In the genomic region with DNA sequence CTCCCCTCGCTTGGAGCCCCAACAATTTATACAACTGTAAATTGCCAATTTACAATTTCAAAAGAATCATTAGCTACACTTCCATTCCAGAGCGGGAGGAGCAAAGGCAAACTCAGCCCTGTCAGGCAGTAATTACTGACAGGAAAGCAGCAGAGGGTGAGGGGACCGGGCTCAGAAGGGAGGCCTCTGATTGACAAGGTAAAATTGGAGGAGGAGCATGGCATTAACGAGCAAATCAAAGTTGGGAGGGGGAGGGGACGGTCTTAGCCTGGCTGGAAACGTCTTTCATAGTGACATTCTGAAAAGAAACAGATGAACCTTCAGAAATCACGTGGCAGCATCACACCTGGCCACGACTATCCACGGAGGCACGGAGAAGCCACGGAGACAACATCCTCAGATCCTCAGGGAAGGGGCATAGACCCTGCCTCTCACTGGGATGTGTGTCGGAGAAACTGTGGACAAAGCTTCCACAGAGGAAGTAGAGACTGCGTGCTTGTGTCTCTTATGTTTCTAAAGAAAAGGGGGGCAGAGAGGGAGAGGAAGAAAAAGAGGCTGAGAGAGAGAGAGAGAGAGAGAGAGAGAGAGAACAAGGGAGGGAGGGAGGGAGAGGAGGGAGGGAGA, we compare ENCODE assay signal across 14 mouse cellular contexts. TPM values are rescaled to one million over a fixed set of nuclear protein-coding genes. Genes with fewer than 3 reads are reported as not detected.
DNase-seq lines count a peak whose midpoint lies in the region; ATAC-seq and TF ChIP-seq lines count a peak whose summit lies in the region.
"Had no signal": no experiment of that assay in that cellular context is flagged by ENCODE, and none has a peak within 500 bp of the region (broad histone marks: within the 10 kb centered on the region; RNA-seq: fewer than 3 reads in every experiment).

No protein-coding gene starts in this region.

- H3K4me3 ChIP-seq in heart, embryonic 11.5 days (ENCODE audit: low read depth, low read length): no peak overlapping the region
- H3K4me3 ChIP-seq in heart, embryonic 10.5 days: no peak overlapping the region
- no peak overlapping the region for H3K4me3 ChIP-seq in embryonic facial prominence, embryonic 12.5 days
- no peak overlapping the region for H3K4me3 ChIP-seq in hindbrain, embryonic 12.5 days
- peak overlapping the region; percentile 21; the same call in 1 of the 2 replicates for H3K4me3 ChIP-seq in midbrain, embryonic 16.5 days (ENCODE audit: low read depth, low read length)
- no peak overlapping the region for H3K4me3 ChIP-seq in layer of hippocampus, adult 2 months
- H3K4me3 ChIP-seq: heart, embryonic 15.5 days; lung, embryonic 15.5 days had no signal

- H3K4me1 ChIP-seq in heart, embryonic 11.5 days (ENCODE audit: control insufficient read depth, insufficient read depth, low read length): no peaks in the 10 kb centered on the region
- peaks cover 3% of the 10 kb centered on the region; the same call in 1 of the 2 replicates for H3K4me1 ChIP-seq in heart, embryonic 10.5 days
- peaks cover 5% of the 10 kb centered on the region; the same call in 1 of the 2 replicates for H3K4me1 ChIP-seq in embryonic facial prominence, embryonic 12.5 days
- H3K4me1 ChIP-seq in hindbrain, embryonic 12.5 days: peaks cover 7% of the 10 kb centered on the region; the same call in 1 of the 2 replicates
- H3K4me1 ChIP-seq in midbrain, embryonic 16.5 days (ENCODE audit: control insufficient read depth, insufficient read depth, low read length): 0 out of 2 replicates have a peak, but pooled peaks cover 2% of the 10 kb centered on the region
- H3K4me1 ChIP-seq: heart, embryonic 15.5 days; lung, embryonic 15.5 days had no signal

- peak overlapping the region; percentile 35 for H3K4me2 ChIP-seq in heart, embryonic 11.5 days
- H3K4me2 ChIP-seq in embryonic facial prominence, embryonic 12.5 days (replicated peaks): peak overlapping the region; percentile 28
- peak overlapping the region; percentile 26 for H3K4me2 ChIP-seq in hindbrain, embryonic 12.5 days (replicated peaks)
- peak overlapping the region; percentile 48 for H3K4me2 ChIP-seq in midbrain, embryonic 16.5 days (ENCODE audit: low read length)
- H3K4me2 ChIP-seq: heart, embryonic 15.5 days; lung, embryonic 15.5 days had no signal

- no peaks in the 10 kb centered on the region for H3K36me3 ChIP-seq in heart, embryonic 11.5 days (ENCODE audit: control insufficient read depth, insufficient read depth, low read length)
- no peaks in the 10 kb centered on the region for H3K36me3 ChIP-seq in heart, embryonic 10.5 days
- H3K36me3 ChIP-seq in embryonic facial prominence, embryonic 12.5 days: no peaks in the 10 kb centered on the region
- no peaks in the 10 kb centered on the region for H3K36me3 ChIP-seq in hindbrain, embryonic 12.5 days
- no peaks in the 10 kb centered on the region for H3K36me3 ChIP-seq in midbrain, embryonic 16.5 days (ENCODE audit: control insufficient read depth, insufficient read depth, low read length)
- H3K36me3 ChIP-seq: heart, embryonic 15.5 days; lung, embryonic 15.5 days had no signal

- no peaks in the 10 kb centered on the region for H3K27me3 ChIP-seq in heart, embryonic 11.5 days (ENCODE audit: control insufficient read depth, insufficient read depth, low read length)
- H3K27me3 ChIP-seq in heart, embryonic 10.5 days (ENCODE audit: insufficient read depth, poor library complexity, severe bottlenecking): no peaks in the 10 kb centered on the region
- no peaks in the 10 kb centered on the region for H3K27me3 ChIP-seq in embryonic facial prominence, embryonic 12.5 days
- no peaks in the 10 kb centered on the region for H3K27me3 ChIP-seq in hindbrain, embryonic 12.5 days
- H3K27me3 ChIP-seq in midbrain, embryonic 16.5 days (ENCODE audit: control insufficient read depth, insufficient read depth, low read depth, low read length): no peaks in the 10 kb centered on the region
- H3K27me3 ChIP-seq: lung, embryonic 15.5 days had no signal

- H3K9me3 ChIP-seq in heart, embryonic 11.5 days (replicated peaks; ENCODE audit: control insufficient read depth, low read length): no peaks in the 10 kb centered on the region
- no peaks in the 10 kb centered on the region for H3K9me3 ChIP-seq in heart, embryonic 10.5 days
- H3K9me3 ChIP-seq in embryonic facial prominence, embryonic 12.5 days: no peaks in the 10 kb centered on the region
- H3K9me3 ChIP-seq in hindbrain, embryonic 12.5 days (replicated peaks): no peaks in the 10 kb centered on the region
- no peaks in the 10 kb centered on the region for H3K9me3 ChIP-seq in midbrain, embryonic 16.5 days (replicated peaks; ENCODE audit: control insufficient read depth, low read length, poor library complexity, severe bottlenecking)
- H3K9me3 ChIP-seq: heart, embryonic 15.5 days had no signal

- TF ChIP-seq CTCF in layer of hippocampus, adult 2 months (conservative IDR thresholded peaks at IDR 0.05): no peak

- DNase-seq in heart, embryonic 10.5 days (ENCODE audit: low spot score): no peak
- DNase-seq in layer of hippocampus, adult 2 months (ENCODE audit: low spot score in 2 of 2): no peak
- no peak for DNase-seq in lung, postnatal 4 days
- DNase-seq in layer of hippocampus, postnatal 10 days (ENCODE audit: low spot score in 2 of 2): no peak
- DNase-seq: adrenal gland, adult 2 months; kidney, adult 11 months had no signal

- H3K9ac ChIP-seq in heart, embryonic 11.5 days (ENCODE audit: low read depth, low read length): no peak overlapping the region
- no peak overlapping the region for H3K9ac ChIP-seq in embryonic facial prominence, embryonic 12.5 days
- H3K9ac ChIP-seq in hindbrain, embryonic 12.5 days: 0 out of 2 replicates have a peak overlapping the region, but pooled peaks have one; percentile 4
- H3K9ac ChIP-seq in midbrain, embryonic 16.5 days (ENCODE audit: low read depth, low read length): peak overlapping the region; percentile 27; the same call in 1 of the 2 replicates
- H3K9ac ChIP-seq: heart, embryonic 15.5 days; lung, embryonic 15.5 days had no signal

- WGBS in heart, embryonic 11.5 days (ENCODE audit: insufficient replicate concordance): 50% methylated on average over 13 of the region's 13 CpGs
- WGBS in heart, embryonic 10.5 days: 40% methylated on average over 13 of the region's 13 CpGs
- 29% methylated on average over 13 of the region's 13 CpGs for WGBS in embryonic facial prominence, embryonic 12.5 days
- WGBS in hindbrain, embryonic 12.5 days: 28% methylated on average over 13 of the region's 13 CpGs
- 8% methylated on average over 13 of the region's 13 CpGs for WGBS in midbrain, embryonic 16.5 days

- H3K27ac ChIP-seq in heart, embryonic 11.5 days (ENCODE audit: low read depth, low read length): no peak overlapping the region
- no peak overlapping the region for H3K27ac ChIP-seq in heart, embryonic 10.5 days
- H3K27ac ChIP-seq in embryonic facial prominence, embryonic 12.5 days: no peak overlapping the region
- H3K27ac ChIP-seq in hindbrain, embryonic 12.5 days: 0 out of 2 replicates have a peak overlapping the region, but pooled peaks have one; percentile 19
- peak overlapping the region; percentile 15; the same call in 1 of the 2 replicates for H3K27ac ChIP-seq in midbrain, embryonic 16.5 days (ENCODE audit: low read length)
- H3K27ac ChIP-seq in layer of hippocampus, adult 2 months: no peak overlapping the region
- H3K27ac ChIP-seq: heart, embryonic 15.5 days; lung, embryonic 15.5 days had no signal

- no peak for ATAC-seq in heart, embryonic 11.5 days (replicated peaks; ENCODE audit: insufficient number of reproducible peaks, low FRiP score, low TSS enrichment)
- ATAC-seq in embryonic facial prominence, embryonic 12.5 days (ENCODE audit: insufficient number of reproducible peaks, insufficient read depth, low FRiP score, low TSS enrichment): no peak
- ATAC-seq in hindbrain, embryonic 12.5 days (ENCODE audit: low FRiP score): no peak
- peak; percentile 61 for ATAC-seq in midbrain, embryonic 16.5 days

RNA-seq across cellular contexts. Expression of a gene that starts 19.3 kb away (rescaled TPM):
- 0.06 TPM in 1 of 2 replicates, not detected in the other for polyA plus RNA-seq in heart, embryonic 11.5 days (2014; fragmentation: Nextera tagmentation; extraction: Ambion mirVana)
- polyA plus RNA-seq in heart, embryonic 10.5 days (2016; fragmentation: Nextera tagmentation; extraction: Ambion mirVana): 0.01 TPM in 1 of 2 replicates, not detected in the other
- polyA plus RNA-seq in embryonic facial prominence, embryonic 12.5 days (2016; fragmentation: Nextera tagmentation; extraction: Ambion mirVana): 0.13 TPM in 2 replicates
- 0.07 and 0.37 TPM in 2 replicates for polyA plus RNA-seq in hindbrain, embryonic 12.5 days (2016; fragmentation: Nextera tagmentation; extraction: Ambion mirVana)
- 1.8 and 2.2 TPM in 2 replicates for polyA plus RNA-seq in midbrain, embryonic 16.5 days (2015; fragmentation: Nextera tagmentation; extraction: Ambion mirVana)
- 1 to 10 TPM in 1 of 2 experiments, under 1 TPM in 1; 0.76 to 2.1 TPM for total RNA-seq in layer of hippocampus, adult 2 months (2021)
- 1 to 10 TPM in 1 of 2 experiments, under 1 TPM in 1; 0.96 to 1.9 TPM for total RNA-seq in layer of hippocampus, postnatal 10 days (2021)
- total RNA-seq: common myeloid progenitor, adult 5-6 weeks; MEL had no signal

RNA-seq across cellular contexts. Expression of a gene that starts 42.0 kb away (rescaled TPM):
- polyA plus RNA-seq in heart, embryonic 11.5 days (2014; fragmentation: Nextera tagmentation; extraction: Ambion mirVana): 0.57 and 1.1 TPM in 2 replicates
- 1.1 and 2.5 TPM in 2 replicates for polyA plus RNA-seq in heart, embryonic 10.5 days (2016; fragmentation: Nextera tagmentation; extraction: Ambion mirVana)
- polyA plus RNA-seq in embryonic facial prominence, embryonic 12.5 days (2016; fragmentation: Nextera tagmentation; extraction: Ambion mirVana): 3.0 and 4.1 TPM in 2 replicates
- 5.1 and 5.6 TPM in 2 replicates for polyA plus RNA-seq in hindbrain, embryonic 12.5 days (2016; fragmentation: Nextera tagmentation; extraction: Ambion mirVana)
- 3.5 and 3.9 TPM in 2 replicates for polyA plus RNA-seq in midbrain, embryonic 16.5 days (2015; fragmentation: Nextera tagmentation; extraction: Ambion mirVana)
- 1 to 10 TPM; 4.2 TPM for total RNA-seq in layer of hippocampus, adult 2 months (2021)
- total RNA-seq in layer of hippocampus, postnatal 10 days (2021): 1 to 10 TPM; 4.5 to 6.0 TPM

RNA-seq across cellular contexts. Expression of a gene that starts 54.8 kb away (rescaled TPM):
- 22.7 and 24.4 TPM in 2 replicates for polyA plus RNA-seq in heart, embryonic 11.5 days (2014; fragmentation: Nextera tagmentation; extraction: Ambion mirVana)
- 21.6 and 25.5 TPM in 2 replicates for polyA plus RNA-seq in heart, embryonic 10.5 days (2016; fragmentation: Nextera tagmentation; extraction: Ambion mirVana)
- 30.8 and 32.6 TPM in 2 replicates for polyA plus RNA-seq in embryonic facial prominence, embryonic 12.5 days (2016; fragmentation: Nextera tagmentation; extraction: Ambion mirVana)
- 34.1 and 38.9 TPM in 2 replicates for polyA plus RNA-seq in hindbrain, embryonic 12.5 days (2016; fragmentation: Nextera tagmentation; extraction: Ambion mirVana)
- polyA plus RNA-seq in midbrain, embryonic 16.5 days (2015; fragmentation: Nextera tagmentation; extraction: Ambion mirVana): 35.5 and 35.9 TPM in 2 replicates
- 100 to 1,000 TPM; 134 TPM for total RNA-seq in layer of hippocampus, adult 2 months (2021)
- 100 to 1,000 TPM; 156 to 164 TPM for total RNA-seq in layer of hippocampus, postnatal 10 days (2021)

Comparison
In these comparisons a context has a peak if more than half of its experiments do, and no peak if none do; other contexts are left out.
1. H3K27ac ChIP-seq: peak in hindbrain, embryonic 12.5 days (single experiment) and midbrain, embryonic 16.5 days (single experiment); none in heart, embryonic 11.5 days (single experiment), heart, embryonic 10.5 days (single experiment), embryonic facial prominence, embryonic 12.5 days (single experiment) and layer of hippocampus, adult 2 months (single experiment).
2. H3K9ac ChIP-seq: peak in hindbrain, embryonic 12.5 days (single experiment) and midbrain, embryonic 16.5 days (single experiment); none in heart, embryonic 11.5 days (single experiment) and embryonic facial prominence, embryonic 12.5 days (single experiment).
3. Peak in every context shown above with its lines, with median percentiles within 50 percentile points of each other: H3K4me2 ChIP-seq.